Mouse (Mus musculus) heart, adult 10 weeks (tissue): Measurements from ENCODE around the gene Gpatch2. TPM values are rescaled to one million over a fixed set of nuclear protein-coding genes. Genes with fewer than 3 reads are reported as not detected.

Source experiments
- polyA plus RNA-seq: library from polyadenylated mRNA; stranded (reverse); fragments of 350-450 nt; fragmentation: Illumina TruSeq; extraction: RNeasy Lipid Tissue Mini Kit (QIAGEN cat#74804); gene quantifications from one replicate; pipeline ENCODE4 v1.2.3, GENCODE M21; 2014; ENCODE audit warnings: low read depth, low replicate concordance

Gpatch2 gene
- polyA plus RNA-seq = 7.1 TPM

GRCm38 (mm10) chr1:187215181-187216116 lies at the start of gene Gpatch2, which contains the start of gene Spata17:
TSS of gene Gpatch2 (plus strand) at chr1:187215508.
TSS of gene Spata17 (minus strand) at chr1:187215465.

Other genes starting within 250 kb of the Gpatch2 start
- not detected for gene D1Pas1, start 248.1 kb upstream of the Gpatch2 start, polyA plus RNA-seq
- gene Spata17, start within 50 bp of the Gpatch2 start, polyA plus RNA-seq = 1.4 TPM